Mouse (Mus musculus) lung, embryonic 16.5 days (tissue): Measurements from ENCODE around the gene Cfap74. TPM values are rescaled to one million over a fixed set of nuclear protein-coding genes. Genes with fewer than 3 reads are reported as not detected.

Experiments
- polyA plus RNA-seq: library from polyadenylated mRNA; unstranded; fragments of >200 nt; fragmentation: Nextera tagmentation; extraction: Ambion mirVana; gene quantifications from 2 replicates; pipeline ENCODE4 v1.2.1, GENCODE M21; 2015

The Cfap74 gene
- polyA plus RNA-seq, 1 experiment from 2014 or later, result 2.8 TPM

Other genes with a start within 250 kb of the Cfap74 start
- gene Ski, start 186.6 kb upstream of the Cfap74 start, polyA plus RNA-seq, result 15.8 and 16.7 TPM in 2 replicates
- 78.6 and 79.6 TPM in 2 replicates for gene Faap20, start 159.4 kb upstream of the Cfap74 start, polyA plus RNA-seq
- gene Prkcz, start 47.8 kb upstream of the Cfap74 start, polyA plus RNA-seq, result 20.6 and 21.1 TPM in 2 replicates
- gene Gabrd, start 11.1 kb upstream of the Cfap74 start, polyA plus RNA-seq, result 0.08 and 0.16 TPM in 2 replicates
- gene Tmem52, start 59.9 kb downstream of the Cfap74 start, polyA plus RNA-seq, result 0.40 and 0.72 TPM in 2 replicates
- gene Gnb1, start 82.2 kb downstream of the Cfap74 start, polyA plus RNA-seq, result 389 and 455 TPM in 2 replicates
- gene Nadk, start 153.2 kb downstream of the Cfap74 start, polyA plus RNA-seq, result 71.9 and 76.3 TPM in 2 replicates
- gene Slc35e2, start 192.2 kb downstream of the Cfap74 start, polyA plus RNA-seq, result 5.9 and 6.5 TPM in 2 replicates
- gene Cdk11b, start 215.7 kb downstream of the Cfap74 start, polyA plus RNA-seq, result 51.8 and 54.6 TPM in 2 replicates
- not detected in 2 replicates for gene Gm10563, start 236.2 kb downstream of the Cfap74 start, polyA plus RNA-seq
- 43.3 and 47.2 TPM in 2 replicates for gene Mmp23, start 244.2 kb downstream of the Cfap74 start, polyA plus RNA-seq